Mouse (Mus musculus) right cerebral cortex, adult 18-20 months (tissue): ENCODE data around the gene 2310011J03Rik.

Source experiments
- DNase-seq: peaks from one replicate; pipeline ENCODE4 v3.0.0; 2022; ENCODE audit warnings: mixed read lengths

The 2310011J03Rik gene

GRCm38 (mm10) chr10:80314494-80315001 lies 5.8 kb downstream of the 2310011J03Rik start:
- DNase-seq = no peak

GRCm38 (mm10) chr10:80313627-80314201 lies 6.6 kb downstream of the 2310011J03Rik start:
- no peak for DNase-seq

GRCm38 (mm10) chr10:80312586-80313504 lies 7.5 kb downstream of the 2310011J03Rik start:
- DNase-seq = no peak

- no peak for DNase-seq
Measured at GRCm38 (mm10) chr10:80311560-80311959, 8.8 kb downstream of the 2310011J03Rik start.

- no peak for DNase-seq
Measured at GRCm38 (mm10) chr10:80304862-80305261, 15.5 kb downstream of the 2310011J03Rik start.

GRCm38 (mm10) chr10:80304458-80304857 lies 15.9 kb downstream of the 2310011J03Rik start:
- DNase-seq = no peak

GRCm38 (mm10) chr10:80302471-80302881 lies 17.9 kb downstream of the 2310011J03Rik start:
- peak; percentile 69 for DNase-seq

- DNase-seq = no peak
Measured at GRCm38 (mm10) chr10:80302082-80302355, 18.3 kb downstream of the 2310011J03Rik start.

- no peak for DNase-seq
Measured at GRCm38 (mm10) chr10:80301256-80302081, 18.9 kb downstream of the 2310011J03Rik start.

GRCm38 (mm10) chr10:80300672-80301181 lies 19.6 kb downstream of the 2310011J03Rik start:
- no peak for DNase-seq

GRCm38 (mm10) chr10:80299824-80300223 lies 20.5 kb downstream of the 2310011J03Rik start:
- no peak for DNase-seq

GRCm38 (mm10) chr10:80299301-80299700 lies 21.0 kb downstream of the 2310011J03Rik start:
- DNase-seq = no peak

- peak; percentile 95 for DNase-seq
Measured at GRCm38 (mm10) chr10:80298571-80299281, 21.6 kb downstream of the 2310011J03Rik start.

- no peak for DNase-seq
Measured at GRCm38 (mm10) chr10:80297526-80298133, 22.7 kb downstream of the 2310011J03Rik start.

- no peak for DNase-seq
Measured at GRCm38 (mm10) chr10:80296824-80297223, 23.5 kb downstream of the 2310011J03Rik start.

GRCm38 (mm10) chr10:80295618-80296425 lies 24.5 kb downstream of the 2310011J03Rik start, which contains the start of gene Apc2:
Apc2 (plus strand) TSS chr10:80295977.
- DNase-seq = peak; percentile 83

GRCm38 (mm10) chr10:80294788-80295303 lies 25.5 kb downstream of the 2310011J03Rik start:
- DNase-seq = no peak

- DNase-seq = no peak
Measured at GRCm38 (mm10) chr10:80294311-80294710, 26.0 kb downstream of the 2310011J03Rik start.

- DNase-seq = no peak
Measured at GRCm38 (mm10) chr10:80293325-80293724, 27.0 kb downstream of the 2310011J03Rik start.
